ENCODE assay signal across 25 mouse cellular contexts in genomic region chr10:31288697-31289390, GRCm38 (mm10). TPM values are rescaled to one million over a fixed set of nuclear protein-coding genes. Genes with fewer than 3 reads are reported as not detected.
DNase-seq lines count a peak whose midpoint lies in the region; ATAC-seq and TF ChIP-seq lines count a peak whose summit lies in the region.
"Had no signal": no experiment of that assay in that cellular context is flagged by ENCODE, and none has a peak within 500 bp of the region (broad histone marks: within the 10 kb centered on the region; RNA-seq: fewer than 3 reads in every experiment).

No protein-coding gene starts in this region.

- H3ac ChIP-seq in C2C12 (ENCODE audit: control insufficient read depth, insufficient read length, low read depth) = no peak overlapping the region

- no peaks in the 10 kb centered on the region for H3K79me3 ChIP-seq in C2C12 (ENCODE audit: low read depth)

- no peak for DNase-seq in frontal cortex, postnatal 36 days (ENCODE audit: low spot score in 2 of 2)
- peak; percentile 66 for DNase-seq in brain, adult 2 months (ENCODE audit: low read depth, low spot score)
- DNase-seq in left cerebral cortex, postnatal 14 days (ENCODE audit: low spot score in 2 of 2) = no peak
- DNase-seq in kidney, postnatal 4 days = no peak
- DNase-seq: adrenal gland, adult 2 months; adrenal gland, postnatal 14 days; cerebellum, adult 11-12 months; cerebellum, adult 8-10 months; cerebellum, postnatal 10 days; cerebellum, postnatal 36 days; gastrocnemius, adult 2 months; gastrocnemius, postnatal 14 days; heart, adult 18-20 months; heart, postnatal 10 days; heart, postnatal 4 days had no signal

- no peaks in the 10 kb centered on the region for H3K36me3 ChIP-seq in C2C12 (ENCODE audit: control insufficient read depth, insufficient read depth)
- H3K36me3 ChIP-seq in forebrain, embryonic 13.5 days (ENCODE audit: poor library complexity, severe bottlenecking) = no peaks in the 10 kb centered on the region
- H3K36me3 ChIP-seq: forebrain, embryonic 10.5 days; forebrain, embryonic 15.5 days; heart, embryonic 12.5 days; heart, embryonic 15.5 days had no signal

- no peaks in the 10 kb centered on the region for H3K4me1 ChIP-seq in forebrain, embryonic 13.5 days
- H3K4me1 ChIP-seq: forebrain, embryonic 10.5 days; forebrain, embryonic 15.5 days; heart, embryonic 12.5 days; heart, embryonic 15.5 days had no signal

- no peak overlapping the region for H3K9ac ChIP-seq in forebrain, embryonic 13.5 days
- H3K9ac ChIP-seq: forebrain, embryonic 15.5 days; heart, embryonic 12.5 days; heart, embryonic 15.5 days; hindbrain, embryonic 14.5 days had no signal

- 88% methylated on average over 4 of the region's 4 CpGs for WGBS in forebrain, embryonic 13.5 days

- H3K27ac ChIP-seq in forebrain, embryonic 13.5 days = no peak overlapping the region
- H3K27ac ChIP-seq: forebrain, embryonic 10.5 days; forebrain, embryonic 15.5 days; gastrocnemius, adult 2 months; heart, embryonic 15.5 days; hindbrain, embryonic 14.5 days; hindbrain, postnatal 0 days had no signal

- H3K9me3 ChIP-seq in forebrain, embryonic 13.5 days (replicated peaks) = no peaks in the 10 kb centered on the region
- H3K9me3 ChIP-seq: forebrain, embryonic 10.5 days; forebrain, embryonic 15.5 days; heart, embryonic 12.5 days; heart, embryonic 15.5 days had no signal

- no peak overlapping the region for H3K4me3 ChIP-seq in C2C12 (ENCODE audit: insufficient read depth, poor library complexity, severe bottlenecking)
- no peak overlapping the region for H3K4me3 ChIP-seq in forebrain, embryonic 13.5 days
- H3K4me3 ChIP-seq: forebrain, embryonic 10.5 days; forebrain, embryonic 15.5 days; gastrocnemius, adult 2 months; heart, embryonic 12.5 days; heart, embryonic 15.5 days had no signal

- intact Hi-C loops in left cerebral cortex, postnatal 14 days (cut with DNase I) = no loop called here

- TF ChIP-seq CTCF in C2C12 (IDR thresholded peaks at IDR 0.05; ENCODE audit: control insufficient read depth, insufficient read depth, insufficient read length) = no peak

- no peaks in the 10 kb centered on the region for H3K79me2 ChIP-seq in C2C12 (ENCODE audit: control insufficient read depth, insufficient read depth)

- H3K27me3 ChIP-seq in C2C12 (ENCODE audit: control insufficient read depth, insufficient read depth, insufficient read length) = no peaks in the 10 kb centered on the region
- no peaks in the 10 kb centered on the region for H3K27me3 ChIP-seq in forebrain, embryonic 13.5 days
- H3K27me3 ChIP-seq: forebrain, embryonic 15.5 days; heart, embryonic 12.5 days; heart, embryonic 15.5 days had no signal

- ATAC-seq in frontal cortex, adult (ENCODE audit: low TSS enrichment) = peak; percentile 62
- no peak for ATAC-seq in forebrain, embryonic 13.5 days
- ATAC-seq: forebrain, embryonic 15.5 days; hindbrain, postnatal 0 days; intestine, postnatal 0 days had no signal

- H3K4me2 ChIP-seq in forebrain, embryonic 13.5 days = no peak overlapping the region
- H3K4me2 ChIP-seq: forebrain, embryonic 15.5 days; heart, embryonic 12.5 days; heart, embryonic 15.5 days; hindbrain, embryonic 14.5 days had no signal

TF ChIP-seq in C2C12, 6 proteins besides CTCF, POLR2A, EP300 and RAD21:
- no peak for TF ChIP-seq CEBPB (IDR thresholded peaks at IDR 0.05; ENCODE audit: low read depth)
- peak; percentile 70 for TF ChIP-seq MYOD1 (IDR thresholded peaks at IDR 0.05; ENCODE audit: control insufficient read depth, insufficient read length, low read depth)
TF ChIP-seq in C2C12: peak in this region for 1.

RNA-seq across cellular contexts. Expression of gene Hddc2, which starts 24.3 kb away (rescaled TPM):
- polyA plus RNA-seq in C2C12 (2012; fragmentation: generic; extraction: Trizol) = 42.8 TPM
- 10 to 100 TPM; 26.1 to 29.0 TPM for total RNA-seq in left cerebral cortex, postnatal 14 days (2021)
- polyA plus RNA-seq in forebrain, embryonic 13.5 days (2015; fragmentation: Nextera tagmentation; extraction: Ambion mirVana) = 54.8 and 62.9 TPM in 2 replicates
